Mouse (Mus musculus): ENCODE data around the gene Zbtb12.

The Zbtb12 gene

DNA sequence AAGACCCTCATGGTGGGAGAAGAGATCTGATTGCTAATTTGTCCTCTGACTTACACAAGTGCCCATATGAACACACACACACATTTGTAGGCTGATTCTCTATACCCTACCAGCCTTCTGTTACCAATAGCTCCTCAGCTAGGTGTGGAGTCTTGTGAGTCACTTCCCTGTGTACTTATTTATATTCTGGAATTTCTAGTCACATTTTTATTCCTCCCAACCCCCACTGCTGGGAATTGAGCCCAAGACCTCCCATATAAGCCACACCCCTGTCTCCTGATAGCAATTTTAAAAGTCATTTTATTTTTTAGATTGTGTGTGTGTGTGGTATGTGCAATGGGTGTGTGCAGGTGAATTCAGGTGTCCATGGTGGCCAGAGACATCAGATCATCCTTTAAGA lies 65.1 kb downstream of the Zbtb12 start:
- no peak for DNase-seq (ENCODE audit: low read depth, low spot score)
